Mouse (Mus musculus): ENCODE data around the gene Rxfp3. TPM values are rescaled to one million over a fixed set of nuclear protein-coding genes. Genes with fewer than 3 reads are reported as not detected.

The Rxfp3 gene
- polyA plus RNA-seq, 1 experiment from 2014 or later: 0.74 TPM

DNA sequence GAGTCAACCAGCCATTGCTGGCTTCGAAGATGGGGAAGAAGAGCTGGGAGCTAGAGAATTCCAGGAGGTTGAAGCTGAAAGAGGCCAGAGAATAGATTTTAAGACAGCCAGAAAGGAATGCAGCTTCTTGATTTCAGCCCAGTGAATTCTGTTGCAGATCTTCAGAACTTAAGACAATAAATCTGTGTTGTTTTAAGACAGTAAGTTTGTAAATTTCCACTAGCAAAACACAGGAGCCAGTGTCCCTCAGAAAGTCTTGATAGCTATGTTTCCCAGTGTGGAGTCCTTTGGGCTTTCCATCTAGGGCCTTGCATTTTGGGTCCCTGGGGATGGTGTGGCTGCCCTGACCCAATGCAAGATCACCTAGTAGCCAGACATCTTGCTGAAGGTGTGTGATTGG, 25.1 kb upstream of the Rxfp3 start:
- WGBS: 89% methylated on average over 1 of the region's 1 CpGs
- Histone ChIP-seq H3K27ac (peak overlapping the region; percentile 2; the same call in 1 of the 2 replicates), H3K4me2 (no peak overlapping the region), H3K27me3 (no peaks in the 10 kb centered on the region), H3K9me3 (no peaks in the 10 kb centered on the region), H3K36me3 (no peaks in the 10 kb centered on the region), H3K4me3 (no peak overlapping the region), H3K4me1 (peaks cover 30% of the 10 kb centered on the region), H3K9ac (no peak overlapping the region)
- no peak for ATAC-seq (ENCODE audit: insufficient number of reproducible peaks, low FRiP score, low TSS enrichment, low read depth)

GRCm38 (mm10) chr15:11054440-11055080, 16.8 kb upstream of the Rxfp3 start:
- no peak overlapping the region for H3K27ac ChIP-seq
- no peak for ATAC-seq (ENCODE audit: insufficient number of reproducible peaks, low FRiP score, low TSS enrichment, low read depth)
- 71% methylated on average over 7 of the region's 7 CpGs for whole genome bisulfite sequencing

GRCm38 (mm10) chr15:11053678-11054439, 16.1 kb upstream of the Rxfp3 start:
- no peaks in the 10 kb centered on the region for H3K4me1 ChIP-seq
- no peaks in the 10 kb centered on the region for H3K36me3 ChIP-seq
- no peak overlapping the region for H3K4me2 ChIP-seq
- H3K9me3 ChIP-seq: no peaks in the 10 kb centered on the region
- ATAC-seq (ENCODE audit: insufficient number of reproducible peaks, low FRiP score, low TSS enrichment, low read depth): no peak
- no peaks in the 10 kb centered on the region for H3K27me3 ChIP-seq
- H3K27ac ChIP-seq: no peak overlapping the region
- 81% methylated on average over 10 of the region's 10 CpGs for WGBS
- H3K4me3 ChIP-seq: no peak overlapping the region
- H3K9ac ChIP-seq: no peak overlapping the region

More at GRCm38 (mm10) chr15:11054440-11055080, 16.8 kb upstream of the Rxfp3 start:
- Histone ChIP-seq H3K9me3 (no peaks in the 10 kb centered on the region), H3K9ac (no peak overlapping the region), H3K27me3 (no peaks in the 10 kb centered on the region), H3K4me2 (no peak overlapping the region), H3K4me1 (no peaks in the 10 kb centered on the region), H3K4me3 (no peak overlapping the region), H3K36me3 (no peaks in the 10 kb centered on the region)

DNA sequence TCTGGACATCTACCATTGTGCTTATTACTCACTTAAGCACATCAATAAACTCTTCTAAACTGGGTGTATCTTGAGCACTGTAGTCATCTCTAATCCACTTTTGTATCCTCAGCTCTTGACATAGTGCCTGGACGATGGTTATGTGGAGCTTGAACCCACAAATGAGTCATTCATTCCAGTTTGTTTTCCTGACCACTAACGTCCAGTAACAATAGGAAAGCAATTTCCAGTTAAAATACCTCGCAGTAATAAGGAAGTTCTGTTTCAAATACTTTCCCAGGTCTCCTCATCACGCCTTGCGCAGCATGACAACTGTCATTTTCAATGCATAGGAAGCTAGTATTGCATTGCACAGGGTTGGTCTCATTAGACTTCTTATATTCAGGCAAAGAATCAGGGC, 5.0 kb upstream of the Rxfp3 start:
- Histone ChIP-seq H3K4me1 (peaks cover under 1% of the 10 kb centered on the region; the same call in 1 of the 2 replicates), H3K36me3 (no peaks in the 10 kb centered on the region), H3K4me2 (no peak overlapping the region), H3K9ac (no peak overlapping the region), H3K27ac (no peak overlapping the region), H3K4me3 (no peak overlapping the region), H3K9me3 (no peaks in the 10 kb centered on the region), H3K27me3 (peaks cover 6% of the 10 kb centered on the region)
- no peak for ATAC-seq (ENCODE audit: insufficient number of reproducible peaks, low FRiP score, low TSS enrichment, low read depth)
- 83% methylated on average over 5 of the region's 5 CpGs for WGBS

DNA sequence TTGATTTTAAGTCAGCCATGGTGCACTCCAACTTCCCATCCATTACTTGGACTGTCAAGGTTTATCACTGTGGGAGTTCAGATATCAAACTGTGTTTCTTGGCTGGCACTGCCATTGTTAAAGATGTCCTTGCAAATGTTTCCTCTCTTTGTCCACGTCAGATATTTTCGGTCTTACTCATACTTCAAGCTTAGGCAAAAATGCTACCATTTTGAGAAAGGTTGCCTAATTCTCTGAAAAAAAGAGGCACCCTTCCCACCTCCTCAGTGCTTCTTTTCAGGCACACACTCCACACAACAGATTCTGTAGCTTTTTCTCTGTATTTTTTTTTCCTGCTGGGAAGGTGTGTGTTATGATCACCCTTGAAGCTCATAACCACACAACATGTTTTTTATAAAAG, 3.4 kb upstream of the Rxfp3 start:
- no peak overlapping the region for H3K4me3 ChIP-seq
- H3K36me3 ChIP-seq: no peaks in the 10 kb centered on the region
- peaks cover 16% of the 10 kb centered on the region for H3K4me1 ChIP-seq
- H3K9ac ChIP-seq: no peak overlapping the region
- no peak overlapping the region for H3K27ac ChIP-seq
- no peak for ATAC-seq (ENCODE audit: insufficient number of reproducible peaks, low FRiP score, low TSS enrichment, low read depth)
- 87% methylated on average over 2 of the region's 2 CpGs for WGBS
- H3K9me3 ChIP-seq: no peaks in the 10 kb centered on the region
- H3K27me3 ChIP-seq: peaks cover 22% of the 10 kb centered on the region
- H3K4me2 ChIP-seq: no peak overlapping the region

DNA sequence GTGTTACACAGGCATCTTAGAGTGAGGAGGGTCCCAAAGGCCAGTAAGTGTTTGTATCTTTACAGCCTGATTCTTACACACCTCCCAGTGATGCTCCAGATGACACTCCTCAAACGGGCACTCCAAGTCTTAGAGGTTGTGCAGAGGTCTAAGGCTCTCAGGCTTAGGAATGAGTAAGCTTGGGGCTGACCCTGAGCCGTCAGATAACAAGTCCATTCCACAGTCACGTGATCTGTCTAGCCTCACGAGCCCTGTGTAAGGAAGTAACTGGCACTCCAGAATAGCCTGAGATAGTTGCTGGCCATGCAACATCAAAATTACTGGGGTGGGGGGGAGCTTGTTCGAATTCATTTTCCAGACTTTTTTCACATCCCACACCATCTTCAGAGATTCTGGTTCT, 2.3 kb upstream of the Rxfp3 start:
- Histone ChIP-seq H3K27ac (no peak overlapping the region), H3K36me3 (no peaks in the 10 kb centered on the region), H3K4me3 (no peak overlapping the region), H3K9me3 (no peaks in the 10 kb centered on the region), H3K4me2 (no peak overlapping the region), H3K9ac (no peak overlapping the region), H3K4me1 (peaks cover 25% of the 10 kb centered on the region), H3K27me3 (peaks cover 34% of the 10 kb centered on the region)
- ATAC-seq (ENCODE audit: insufficient number of reproducible peaks, low FRiP score, low TSS enrichment, low read depth): no peak
- WGBS: 62% methylated on average over 5 of the region's 5 CpGs

- H3K9ac ChIP-seq: no peak overlapping the region
- H3K27me3 ChIP-seq: peaks cover 50% of the 10 kb centered on the region
- WGBS: under 1% methylated on average over 12 of the region's 12 CpGs
- peaks cover 25% of the 10 kb centered on the region for H3K4me1 ChIP-seq
- no peak for ATAC-seq (ENCODE audit: insufficient number of reproducible peaks, low FRiP score, low TSS enrichment, low read depth)
- no peaks in the 10 kb centered on the region for H3K9me3 ChIP-seq
- H3K4me2 ChIP-seq: no peak overlapping the region
- no peaks in the 10 kb centered on the region for H3K36me3 ChIP-seq
- no peak overlapping the region for H3K4me3 ChIP-seq
- H3K27ac ChIP-seq: no peak overlapping the region
Observed at GRCm38 (mm10) chr15:11038476-11038875, 685 bp upstream of the Rxfp3 start.

- H3K4me3 ChIP-seq: peak overlapping the region; percentile 37
- no peak overlapping the region for H3K27ac ChIP-seq
- H3K36me3 ChIP-seq: no peaks in the 10 kb centered on the region
- H3K4me1 ChIP-seq: peaks cover 25% of the 10 kb centered on the region
- ATAC-seq (ENCODE audit: insufficient number of reproducible peaks, low FRiP score, low TSS enrichment, low read depth): no peak
- H3K9me3 ChIP-seq: no peaks in the 10 kb centered on the region
- WGBS: 5% methylated on average over 8 of the region's 8 CpGs
- H3K9ac ChIP-seq: no peak overlapping the region
- peak overlapping the region; percentile 61 for H3K4me2 ChIP-seq
- H3K27me3 ChIP-seq: peaks cover 55% of the 10 kb centered on the region
Observed at GRCm38 (mm10) chr15:11037376-11037695, 455 bp downstream of the Rxfp3 start.

GRCm38 (mm10) chr15:11036535-11037375, 1.0 kb downstream of the Rxfp3 start:
- ATAC-seq (ENCODE audit: insufficient number of reproducible peaks, low FRiP score, low TSS enrichment, low read depth): no peak
- H3K27me3 ChIP-seq: peaks cover 59% of the 10 kb centered on the region

DNA sequence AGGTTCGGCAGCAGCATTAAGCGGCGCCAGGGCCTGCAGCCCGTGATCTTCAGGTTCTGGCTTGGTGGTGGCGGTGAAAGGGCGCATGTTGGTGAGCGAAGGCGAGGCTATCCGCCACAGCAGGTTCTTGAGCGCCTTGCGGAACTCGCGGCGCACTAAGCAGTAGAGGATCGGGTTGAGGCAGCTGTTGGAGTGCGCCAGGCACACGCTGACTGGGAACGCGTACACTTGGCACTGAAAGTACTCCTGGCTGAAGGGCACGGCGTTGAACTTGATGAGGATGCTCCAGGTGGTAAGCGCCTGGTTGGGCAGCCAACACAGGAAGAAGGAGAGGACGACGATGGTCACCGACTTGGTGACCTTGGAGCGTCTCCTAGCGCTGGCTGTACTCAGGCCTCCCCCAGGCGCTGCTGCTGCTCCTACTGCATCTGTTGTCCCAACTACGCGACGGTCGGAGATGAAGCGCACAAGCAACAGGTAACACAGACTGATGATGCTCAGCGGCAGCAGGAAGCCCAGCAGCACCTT, 1.8 kb downstream of the Rxfp3 start:
- H3K4me1 ChIP-seq: peaks cover 25% of the 10 kb centered on the region
- H3K4me2 ChIP-seq: peak overlapping the region; percentile 61
- ATAC-seq (ENCODE audit: insufficient number of reproducible peaks, low FRiP score, low TSS enrichment, low read depth): no peak
- H3K4me3 ChIP-seq: peak overlapping the region; percentile 37
- no peak overlapping the region for H3K27ac ChIP-seq
- WGBS: 6% methylated on average over 34 of the region's 34 CpGs
- H3K36me3 ChIP-seq: no peaks in the 10 kb centered on the region
- no peaks in the 10 kb centered on the region for H3K9me3 ChIP-seq
- no peak overlapping the region for H3K9ac ChIP-seq
- H3K27me3 ChIP-seq: peaks cover 59% of the 10 kb centered on the region

More at GRCm38 (mm10) chr15:11036535-11037375, 1.0 kb downstream of the Rxfp3 start:
- no peaks in the 10 kb centered on the region for H3K9me3 ChIP-seq
- 3% methylated on average over 49 of the region's 49 CpGs for WGBS
- peaks cover 25% of the 10 kb centered on the region for H3K4me1 ChIP-seq
- H3K4me3 ChIP-seq: peak overlapping the region; percentile 37
- no peaks in the 10 kb centered on the region for H3K36me3 ChIP-seq
- H3K4me2 ChIP-seq: peak overlapping the region; percentile 61
- H3K27ac ChIP-seq: no peak overlapping the region
- H3K9ac ChIP-seq: no peak overlapping the region

GRCm38 (mm10) chr15:11030188-11030587, 7.6 kb downstream of the Rxfp3 start:
- H3K27me3 ChIP-seq: peaks cover 26% of the 10 kb centered on the region
- no peak for ATAC-seq (ENCODE audit: insufficient number of reproducible peaks, low FRiP score, low TSS enrichment, low read depth)
- H3K9ac ChIP-seq: no peak overlapping the region
- no peaks in the 10 kb centered on the region for H3K36me3 ChIP-seq
- no peak overlapping the region for H3K4me2 ChIP-seq
- whole genome bisulfite sequencing: 81% methylated on average over 3 of the region's 3 CpGs
- no peaks in the 10 kb centered on the region for H3K4me1 ChIP-seq
- H3K27ac ChIP-seq: no peak overlapping the region
- H3K4me3 ChIP-seq: no peak overlapping the region
- no peaks in the 10 kb centered on the region for H3K9me3 ChIP-seq
